Mouse (Mus musculus) kidney, adult 8-10 months (tissue): ENCODE data around the gene Tbc1d22a.

Source experiments
- DNase-seq, 2 experiments: peaks; one replicate each; pipeline ENCODE4 v3.0.0; 2022

The Tbc1d22a gene

DNA sequence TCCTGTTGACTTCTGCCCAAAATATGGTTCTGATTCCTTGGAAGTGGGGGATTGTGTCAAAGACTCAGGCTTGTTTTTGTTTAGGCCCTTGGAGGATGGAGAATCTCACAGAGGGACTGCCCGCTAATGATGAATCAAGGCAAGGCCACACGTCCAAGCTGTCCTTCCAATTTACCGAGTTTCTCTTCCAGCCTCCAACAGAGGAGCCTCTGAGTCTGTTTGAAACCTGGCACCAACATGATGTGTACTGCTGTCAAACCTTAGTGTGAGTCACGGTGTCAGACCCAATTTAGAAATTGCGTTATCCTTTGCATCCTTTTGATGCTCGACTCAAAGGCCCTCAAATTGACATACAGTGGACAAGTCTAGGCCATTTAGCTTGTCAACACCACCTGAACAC is 126.5 kb downstream of the Tbc1d22a start:
- DNase-seq = no peak

DNA sequence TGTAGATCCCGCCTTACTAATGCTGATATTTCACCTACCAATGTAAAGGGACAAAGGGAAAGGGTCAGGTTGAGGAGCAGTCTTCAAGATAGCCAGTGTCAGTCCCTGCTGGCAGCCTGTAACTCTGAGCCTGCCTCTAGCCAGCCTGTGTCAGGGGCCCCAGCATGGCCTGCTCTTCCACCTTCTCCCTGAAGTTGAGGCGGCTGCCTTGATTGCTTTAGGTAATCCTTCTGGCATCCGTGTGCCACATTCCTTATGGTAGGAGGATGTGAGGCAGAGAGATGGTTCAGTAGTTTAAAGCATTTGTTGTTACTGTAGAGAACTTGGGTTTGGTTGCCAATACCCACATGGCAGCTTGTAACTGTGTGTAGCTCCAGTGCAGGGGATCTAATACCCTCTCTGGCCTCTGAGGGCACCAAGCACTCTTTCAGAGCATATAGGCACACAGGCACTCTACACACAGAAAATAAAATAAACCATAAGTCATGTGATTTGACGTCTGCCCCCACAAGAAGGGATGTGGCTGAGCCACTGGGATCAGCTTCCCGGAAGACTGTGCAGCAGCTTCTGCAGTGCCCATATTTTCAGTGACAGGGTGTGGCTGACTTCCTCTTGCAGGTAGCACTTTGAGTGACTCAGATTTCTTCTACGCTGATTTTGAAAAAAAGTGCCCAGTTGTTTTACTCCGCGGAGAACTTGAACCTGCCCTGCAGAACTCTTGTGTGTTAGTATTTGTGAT is 128.5 kb downstream of the Tbc1d22a start:
- no peak for DNase-seq

DNA sequence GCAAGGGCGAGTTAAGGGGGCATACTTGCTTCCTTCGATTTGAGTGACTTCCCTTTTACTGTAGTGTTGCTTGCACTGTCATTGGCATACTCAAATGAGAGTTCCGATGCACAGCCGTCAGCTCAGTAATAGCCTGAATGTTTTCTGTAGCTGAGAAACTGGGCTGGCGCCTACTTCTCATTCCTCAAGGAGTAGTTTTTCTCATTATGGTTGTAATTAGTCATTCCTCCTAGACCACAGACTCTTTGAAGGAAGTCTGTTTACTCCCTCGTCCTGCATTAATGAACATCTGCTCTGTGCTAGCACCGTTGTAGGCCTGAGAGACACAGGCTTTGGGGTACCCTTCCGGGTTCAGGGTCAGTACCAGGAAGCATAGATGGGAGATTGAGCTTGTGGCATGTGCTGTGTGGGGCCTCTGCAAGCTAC is 130.7 kb downstream of the Tbc1d22a start:
- DNase-seq = no peak

DNA sequence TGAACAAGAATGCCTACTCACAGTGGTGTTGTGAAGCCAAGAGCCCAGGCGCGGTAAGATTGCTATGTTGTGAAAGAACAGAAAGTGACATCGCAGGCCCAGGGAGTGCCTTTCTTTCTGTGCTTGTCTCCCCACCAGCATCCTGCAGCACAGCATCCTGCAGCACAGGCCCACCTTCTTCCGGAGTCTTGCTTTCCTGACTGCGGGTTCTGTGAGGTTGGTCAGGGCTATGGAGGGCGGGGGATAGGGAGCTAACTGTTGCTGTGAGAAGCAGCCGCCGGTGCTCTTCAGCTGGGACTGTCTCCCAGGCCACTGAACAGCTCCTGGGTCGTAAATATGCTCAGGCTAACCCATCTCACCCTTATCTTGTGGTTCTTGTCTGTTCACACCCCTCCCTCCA is 131.6 kb downstream of the Tbc1d22a start:
- DNase-seq = no peak

DNA sequence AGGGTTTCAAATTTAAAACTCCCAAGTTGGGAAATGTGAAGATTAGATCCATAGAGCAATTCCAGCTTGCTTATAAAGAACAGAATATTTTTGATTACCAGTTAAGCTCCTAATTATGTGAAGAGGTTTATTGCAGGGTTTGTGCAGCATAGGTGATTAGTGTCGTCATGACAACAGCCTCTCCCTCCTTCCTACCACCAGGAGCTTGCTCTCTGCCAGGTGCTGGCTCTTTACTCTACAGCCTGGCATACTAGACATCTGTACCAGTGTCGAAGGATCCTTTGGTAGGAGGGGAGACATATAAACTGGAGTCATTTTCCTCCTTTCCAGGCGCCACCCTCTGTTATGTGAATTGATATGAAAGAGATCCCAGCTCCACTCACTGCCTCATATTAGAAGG is 132.3 kb downstream of the Tbc1d22a start:
- DNase-seq = no peak

DNA sequence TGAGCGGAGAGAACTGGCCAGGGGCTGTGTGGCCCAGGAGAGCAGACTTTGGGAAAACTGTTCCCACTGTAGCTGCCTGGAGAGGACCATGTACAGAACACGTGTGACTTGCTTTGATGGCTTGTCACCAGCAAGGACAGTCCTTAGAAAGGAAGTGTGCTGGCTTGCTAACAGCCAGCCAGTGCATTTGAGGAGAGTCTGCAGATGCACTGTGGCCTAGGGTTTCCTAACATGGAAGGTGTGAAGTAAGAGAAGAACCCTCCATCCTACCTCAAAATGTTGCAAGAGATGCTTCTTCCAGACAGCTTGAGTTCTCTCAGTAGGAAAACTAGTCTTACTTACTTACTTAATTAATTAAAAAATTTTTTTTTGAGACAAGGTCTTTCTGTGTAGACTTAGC is 140.7 kb downstream of the Tbc1d22a start:
- DNase-seq = no peak

DNA sequence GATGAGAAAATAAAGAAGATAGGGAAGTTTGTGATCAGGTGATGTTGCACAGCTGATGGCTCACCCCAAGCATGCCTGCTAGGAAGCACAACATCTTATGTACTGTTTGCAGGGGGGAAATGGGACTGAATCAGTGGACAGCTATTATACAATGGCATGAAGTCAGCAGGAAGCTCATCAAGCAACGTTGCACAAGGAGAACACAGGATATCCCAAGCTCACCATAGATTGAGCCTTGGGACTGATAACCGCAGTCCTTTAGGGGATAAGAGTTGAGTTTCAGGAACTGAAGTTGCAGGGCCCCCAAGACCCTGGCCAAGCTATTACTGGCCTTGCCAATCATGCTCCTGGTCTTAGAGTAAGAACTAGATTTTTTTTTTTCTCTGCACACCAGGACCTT is 141.6 kb downstream of the Tbc1d22a start:
- DNase-seq = no peak

DNA sequence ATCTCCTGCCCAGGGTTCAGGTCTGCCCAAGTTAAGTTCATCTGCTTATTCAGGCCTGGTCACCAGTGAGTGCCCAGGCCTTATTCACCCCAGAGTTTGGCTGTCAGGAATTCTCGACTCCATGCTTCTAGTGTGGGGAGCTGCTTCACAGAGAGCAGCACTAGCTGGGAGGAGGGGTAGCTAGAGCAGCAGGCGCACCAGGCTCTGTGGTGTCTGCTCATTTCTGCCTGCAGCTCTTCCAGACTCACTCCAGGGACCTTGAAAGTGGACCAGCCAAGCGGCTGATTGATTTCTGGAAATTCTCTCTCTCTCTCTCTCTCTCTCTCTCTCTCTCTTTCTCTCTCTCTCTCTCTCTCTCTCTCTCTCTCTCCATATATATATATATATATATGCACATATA is 146.1 kb downstream of the Tbc1d22a start:
- no peak for DNase-seq

DNA sequence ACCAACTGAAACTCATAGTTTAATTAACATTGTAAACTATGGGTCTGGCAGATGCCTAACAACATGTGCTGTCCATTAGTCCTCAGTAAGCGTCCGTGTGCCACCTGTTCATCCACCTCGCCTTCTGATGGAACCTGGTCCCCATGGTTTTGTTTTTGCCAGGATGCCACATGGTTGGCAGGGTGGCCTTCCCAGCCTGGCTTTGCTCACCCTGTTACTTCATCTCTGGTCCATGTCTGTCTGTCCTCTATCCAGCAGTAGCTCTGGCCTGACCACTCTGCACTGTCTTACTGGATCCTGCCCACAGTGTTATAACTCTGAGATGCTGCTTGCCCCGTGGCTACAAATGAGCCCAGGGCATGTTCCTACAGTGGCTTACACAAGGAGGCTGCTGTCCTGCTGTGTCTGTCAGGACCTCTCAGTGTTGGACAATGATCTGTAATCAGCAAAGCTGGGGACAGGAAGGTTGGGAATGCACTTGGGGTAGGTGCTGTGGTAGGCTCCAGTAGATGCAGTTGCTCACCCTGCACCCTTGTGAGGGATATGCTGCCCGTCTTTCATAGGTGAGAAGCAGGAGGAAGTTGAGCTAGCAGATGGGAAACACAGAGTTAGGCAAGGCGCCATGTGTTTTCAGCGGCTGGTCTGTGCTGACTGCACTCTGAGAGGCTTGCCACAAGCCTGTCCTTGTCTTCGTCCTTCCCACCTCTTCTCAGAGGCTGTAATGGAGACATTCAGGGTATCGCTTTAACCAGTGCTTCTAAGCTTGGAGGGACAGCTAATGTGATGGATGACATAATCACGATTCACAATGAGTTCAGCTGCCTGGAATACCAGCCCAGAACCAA is 148.3 kb downstream of the Tbc1d22a start:
- DNase-seq = no peak

DNA sequence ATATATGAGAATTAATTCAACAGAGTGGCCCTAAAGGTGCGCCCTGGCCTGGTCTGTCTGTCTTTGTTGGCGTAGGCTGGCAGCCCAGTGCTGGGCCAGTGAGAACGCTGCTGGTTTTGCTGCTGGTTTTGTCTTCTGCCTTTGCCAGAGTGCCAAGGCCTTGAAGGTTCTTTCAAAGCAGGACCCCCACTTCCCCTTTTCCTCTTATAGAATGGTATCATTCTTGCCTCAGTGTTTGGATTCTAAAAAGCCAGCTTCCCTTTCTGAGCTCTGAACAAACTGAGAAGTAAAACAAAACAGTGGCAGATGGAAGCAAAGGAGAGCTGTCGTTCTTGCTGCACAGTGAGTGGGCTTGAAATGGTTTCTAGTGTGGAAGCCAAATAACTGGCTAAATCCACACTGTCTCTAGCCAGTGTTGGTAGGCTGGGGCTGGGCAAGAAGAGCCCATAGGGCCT is 149.6 kb downstream of the Tbc1d22a start:
- no peak for DNase-seq

DNA sequence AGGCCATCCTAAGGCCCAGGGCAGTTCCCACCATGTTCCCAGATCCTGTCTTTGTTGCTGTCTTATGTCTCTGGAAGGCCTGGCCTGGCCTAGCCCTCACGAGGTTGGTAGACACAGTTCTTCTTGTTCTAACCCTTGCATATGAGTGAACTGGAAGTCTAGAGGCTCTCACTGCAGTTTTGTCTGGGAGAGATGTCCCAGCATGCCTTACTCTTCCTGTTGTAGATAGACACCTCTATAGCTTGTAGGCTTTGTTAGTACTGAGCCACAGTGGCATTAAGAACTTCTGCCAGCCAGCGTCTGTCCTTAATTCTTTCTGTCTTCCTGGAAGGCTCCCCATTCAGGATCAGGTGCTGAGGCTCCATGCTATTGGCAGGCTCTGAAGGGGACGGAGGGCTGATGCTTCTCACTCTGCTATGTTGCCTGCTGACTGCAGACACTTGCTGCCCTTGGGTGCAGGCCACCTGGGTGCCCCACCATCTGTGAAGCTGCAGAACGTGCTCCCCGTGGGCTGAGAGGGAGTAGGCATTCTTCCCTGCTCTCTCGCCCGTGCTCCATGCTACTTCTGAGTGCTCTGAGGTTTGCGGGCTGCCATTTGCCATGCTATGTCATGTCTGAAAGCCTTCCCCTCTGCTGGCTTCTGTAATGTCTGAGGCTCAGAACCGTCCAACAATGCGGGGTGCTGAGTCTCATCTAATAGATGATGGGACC is 150.8 kb downstream of the Tbc1d22a start:
- DNase-seq = no peak

DNA sequence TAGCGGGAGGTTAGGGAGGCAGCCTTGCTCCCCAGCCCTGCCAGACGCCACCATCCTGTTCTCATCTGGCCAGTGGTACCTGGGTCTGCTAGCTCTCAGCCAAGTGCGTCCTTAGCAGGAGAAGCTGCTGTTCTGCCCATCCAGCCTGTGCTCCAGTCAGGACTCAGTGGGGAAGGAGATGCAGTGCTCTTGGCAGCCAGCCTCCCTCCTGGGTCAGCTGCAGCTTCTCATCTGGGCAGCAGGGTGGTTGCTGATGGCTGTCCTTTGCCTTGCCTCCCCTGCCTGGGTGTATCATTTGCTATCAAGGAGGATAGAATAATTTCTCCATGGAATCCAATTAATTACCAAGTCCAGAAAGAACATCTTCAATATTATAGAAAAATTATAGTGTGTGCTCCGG is 152.5 kb downstream of the Tbc1d22a start:
- no peak for DNase-seq

DNA sequence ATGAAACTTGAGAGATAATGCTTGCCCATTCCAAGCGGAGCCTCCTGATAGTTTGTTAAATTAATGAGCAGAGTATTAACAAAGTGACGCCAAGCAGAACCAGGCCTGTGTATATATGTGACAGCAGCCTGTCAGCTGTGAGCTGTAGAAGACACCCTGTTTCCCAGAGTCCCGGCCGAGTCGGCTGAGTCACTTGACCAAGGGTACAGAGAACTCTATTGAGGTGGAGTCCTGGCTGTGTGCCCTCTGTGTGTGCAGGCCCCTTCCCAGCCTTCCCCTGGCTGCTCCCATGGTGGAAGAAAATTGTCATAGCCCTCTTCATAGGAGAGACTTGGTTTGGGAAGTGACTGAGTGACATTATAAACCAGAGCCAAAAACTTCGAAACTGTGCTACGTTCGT is 153.0 kb downstream of the Tbc1d22a start:
- DNase-seq = no peak

DNA sequence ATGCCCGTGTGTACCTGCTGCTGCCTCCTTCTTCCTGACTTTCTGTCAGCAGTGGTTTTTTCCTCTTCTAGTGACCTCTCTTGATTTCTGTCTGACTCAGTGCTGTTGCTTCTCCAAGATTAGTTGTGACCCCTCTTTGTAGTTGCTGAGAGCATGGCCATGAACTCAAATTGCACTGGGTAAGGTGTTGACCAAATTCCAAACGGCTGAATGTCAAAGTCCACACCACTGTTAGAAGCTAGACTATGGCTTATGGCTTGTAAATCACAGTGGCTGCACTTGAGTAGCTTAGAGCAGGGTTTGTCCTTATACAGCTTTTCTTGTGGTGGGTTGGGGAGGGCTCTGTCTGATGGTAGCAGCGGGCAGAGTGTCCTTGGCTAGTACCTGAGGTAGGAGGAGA is 156.6 kb downstream of the Tbc1d22a start:
- no peak for DNase-seq

DNA sequence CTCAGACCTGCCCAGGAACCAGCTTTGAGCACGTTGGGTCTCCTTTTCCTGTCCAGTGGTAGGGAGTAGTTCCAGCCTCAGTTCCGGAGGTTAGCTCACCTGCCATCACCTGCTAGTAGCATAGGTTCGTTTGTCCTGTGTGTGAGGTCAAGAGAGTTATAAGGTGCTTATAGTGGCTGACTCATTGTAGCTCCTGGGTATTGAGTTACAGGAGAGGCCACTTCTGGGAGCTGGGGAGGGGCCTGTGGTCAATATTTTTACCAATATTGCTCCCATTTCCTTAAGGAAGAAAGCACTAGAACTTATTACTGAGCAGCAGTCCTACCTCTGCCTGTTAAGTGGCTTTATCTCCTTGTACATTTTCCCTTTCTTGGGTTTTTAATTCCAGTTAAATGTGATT is 161.0 kb downstream of the Tbc1d22a start:
- no peak for DNase-seq

DNA sequence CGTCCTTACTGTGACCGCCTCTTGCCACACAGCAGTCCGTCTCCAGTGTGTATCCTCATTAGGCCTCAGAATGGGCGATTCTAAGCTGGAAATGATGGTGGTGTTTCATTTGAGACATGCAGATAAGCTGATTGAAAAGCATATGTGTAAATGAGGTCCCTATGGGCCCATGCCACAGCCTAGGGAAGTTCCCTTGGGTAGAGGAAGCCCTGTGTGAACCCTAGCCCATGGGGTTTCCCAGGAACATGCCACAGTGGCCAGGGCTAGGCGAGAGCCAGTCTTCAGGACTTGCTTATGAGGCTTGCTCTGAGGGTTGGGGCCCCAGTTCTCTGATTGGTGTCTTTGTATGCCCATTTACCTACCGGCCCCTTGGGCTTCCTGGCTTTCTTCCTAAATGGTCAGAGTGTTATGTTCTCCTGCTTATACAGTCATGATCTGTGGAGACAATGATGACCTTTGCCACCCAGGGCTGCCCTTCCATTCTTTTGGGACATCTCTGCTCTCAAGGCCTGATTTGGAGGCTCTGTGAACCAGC is 161.7 kb downstream of the Tbc1d22a start:
- DNase-seq = no peak

DNA sequence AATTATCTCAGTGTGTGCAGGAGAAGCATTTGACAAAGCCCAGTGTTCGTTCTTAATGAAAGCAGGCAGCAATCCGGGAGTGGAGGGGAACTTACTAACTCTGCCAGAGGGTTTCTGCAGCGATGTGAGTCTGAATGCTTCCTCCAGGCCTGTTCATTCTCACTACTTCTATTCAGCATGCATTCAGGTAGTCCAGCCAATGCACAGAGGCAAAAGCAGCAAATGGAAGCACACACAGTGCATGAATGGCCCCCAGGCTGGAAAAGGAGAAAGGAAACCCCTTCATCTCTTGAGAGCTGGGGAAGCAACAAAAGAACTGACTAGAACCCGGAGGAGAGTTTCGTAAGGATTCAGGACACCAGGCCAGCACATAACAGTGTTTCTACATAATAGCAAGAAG is 169.0 kb downstream of the Tbc1d22a start:
- DNase-seq = no peak

DNA sequence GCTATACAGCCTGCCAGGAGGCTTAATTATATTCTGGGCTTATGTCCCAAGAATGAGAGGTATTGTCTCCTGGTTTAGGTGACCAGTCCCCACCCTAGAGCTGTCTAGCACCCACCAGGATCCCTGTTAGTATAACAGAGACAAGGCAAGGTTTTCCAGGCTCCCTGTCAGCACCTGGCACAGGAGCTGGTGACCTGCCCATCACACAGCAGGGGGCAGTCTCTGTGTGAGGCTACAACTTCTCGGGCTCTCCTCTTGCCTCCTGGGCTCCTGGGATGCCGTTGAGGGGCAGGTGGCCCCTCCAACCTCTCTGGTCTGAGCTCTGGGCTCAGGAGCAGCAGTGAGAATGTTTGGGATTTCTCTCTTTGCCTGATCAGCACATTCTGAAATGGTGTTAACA is 171.2 kb downstream of the Tbc1d22a start:
- no peak for DNase-seq

DNA sequence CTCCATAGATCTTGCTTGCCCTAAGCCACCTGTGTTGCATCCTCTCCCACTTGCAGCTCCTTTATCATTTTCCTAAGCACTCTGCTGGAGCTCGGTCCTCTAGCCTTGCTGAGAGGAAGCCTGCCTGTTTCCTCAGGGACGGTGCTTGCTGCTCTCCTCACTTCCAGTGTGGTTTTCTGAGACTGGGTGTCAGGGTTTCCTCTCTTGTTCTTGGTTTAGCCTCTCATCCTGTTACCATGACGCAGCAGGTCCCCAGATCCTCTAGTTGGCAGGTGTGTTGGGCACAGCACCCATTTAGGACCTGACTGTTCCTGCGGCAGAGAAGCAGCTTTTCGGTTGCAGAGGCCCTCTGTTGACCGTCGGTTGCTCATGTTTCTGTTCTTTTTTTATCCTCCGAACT is 172.1 kb downstream of the Tbc1d22a start:
- no peak for DNase-seq

DNA sequence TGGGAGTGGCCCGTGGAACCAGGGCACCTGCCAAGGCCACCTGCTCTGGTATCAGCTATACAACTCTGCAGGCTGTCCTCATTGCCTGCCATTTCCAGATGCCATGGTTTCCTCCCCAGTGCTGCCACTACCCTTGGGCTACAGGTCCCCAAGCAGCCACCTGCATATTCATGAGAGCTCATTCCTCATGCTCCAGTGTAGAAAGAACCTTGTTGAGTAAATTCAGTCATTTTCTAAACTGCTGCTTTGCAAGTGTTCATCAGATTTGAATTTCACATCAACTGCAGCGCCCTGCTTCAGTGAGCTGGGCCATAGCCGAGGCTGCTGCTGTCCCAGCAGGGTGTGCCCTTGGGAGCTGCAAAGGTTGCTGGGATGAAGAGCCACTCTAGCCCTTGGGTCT is 174.3 kb downstream of the Tbc1d22a start:
- peak; percentile 34 to 74 for DNase-seq

DNA sequence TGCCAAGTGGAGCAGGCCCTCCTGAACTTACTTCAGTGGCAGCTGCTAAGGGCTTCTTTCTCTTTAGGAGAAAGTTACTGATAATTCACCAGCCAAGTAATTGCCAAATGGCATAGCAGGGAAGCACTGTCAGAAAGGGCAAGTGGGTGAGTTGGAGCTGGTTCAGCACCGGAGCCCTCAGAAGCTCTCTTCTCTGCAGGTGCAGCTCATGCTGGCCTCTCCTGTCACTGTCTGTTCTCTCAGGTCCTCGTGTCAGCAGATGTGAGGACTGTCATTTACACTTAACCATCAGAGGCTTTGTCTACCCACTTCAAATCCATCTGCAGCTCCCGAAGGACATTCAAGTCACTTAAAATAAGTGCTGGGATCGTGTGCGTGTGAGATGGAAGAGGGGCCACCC is 190.6 kb downstream of the Tbc1d22a start:
- DNase-seq = no peak

DNA sequence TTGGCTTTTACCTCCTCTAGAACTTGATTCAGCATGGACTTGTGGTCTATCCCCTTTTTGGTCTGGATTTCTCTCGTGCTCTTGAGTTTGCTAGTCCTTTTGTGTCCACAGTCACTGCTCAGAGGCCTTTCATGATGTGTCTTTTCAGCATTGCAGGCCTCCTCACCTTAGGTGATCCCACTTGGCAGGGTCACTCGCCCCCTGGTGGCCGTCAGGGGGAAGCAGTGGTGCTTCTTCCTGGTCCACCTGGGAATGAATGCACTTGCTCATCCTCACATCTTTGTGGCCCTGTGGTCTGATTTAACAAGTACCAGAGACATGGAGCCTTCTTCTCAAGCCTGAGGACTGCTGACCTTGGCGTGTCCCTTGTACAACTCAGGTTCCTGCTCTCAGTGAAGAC is 191.3 kb downstream of the Tbc1d22a start:
- peak in 1 of 2 experiments; percentile 60 for DNase-seq

DNA sequence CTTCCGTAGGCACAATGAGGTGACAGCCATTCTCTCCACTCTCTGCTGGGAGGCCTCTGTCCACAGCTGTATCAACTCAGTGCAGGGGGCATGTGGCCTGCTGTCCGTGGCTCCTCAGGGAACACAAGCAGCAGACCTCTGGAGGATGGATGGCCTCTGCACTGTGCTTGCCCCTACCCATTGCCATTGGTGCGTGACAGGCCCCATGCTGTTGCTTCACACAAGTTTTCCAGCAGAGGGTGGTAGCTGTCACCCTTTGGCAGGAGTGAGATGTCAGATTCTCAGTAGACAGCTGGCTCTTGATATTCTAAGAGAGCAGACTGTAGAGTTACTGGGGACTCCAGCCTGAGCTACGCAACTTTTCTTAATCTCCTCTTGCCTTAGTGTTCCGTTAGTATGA is 195.1 kb downstream of the Tbc1d22a start:
- no peak for DNase-seq
